Mouse (Mus musculus) ES-E14 (cell line): ENCODE measurements at regions not wholly inside any gene's neighbourhood (a gene's known extent, or its start where the extent isn't known, plus 50 kb on each side); places are given as distances from the start of the nearest gene placed in this dataset.

Experiments
- DNase-seq: peaks from one replicate; pipeline ENCODE4 v3.0.0-alpha.2; 2013; ENCODE audit warnings: low read depth, low spot score
- H3K27ac ChIP-seq: 2 replicates; pipeline ENCODE4 v1.5.1; 2012; ENCODE audit warnings: low read depth, mild to moderate bottlenecking, low read length, moderate library complexity, mixed read lengths; ENCODE audit not compliant: poor library complexity, insufficient read depth, severe bottlenecking
- H3K36me3 ChIP-seq: 2 replicates; pipeline ENCODE4 v1.6.1; 2012; ENCODE audit warnings: mild to moderate bottlenecking, low read length, moderate library complexity, mixed read lengths; ENCODE audit not compliant: control insufficient read depth, poor library complexity, insufficient read depth, severe bottlenecking
- H3K4me1 ChIP-seq, 2 experiments: fragments of 150-350 bp in 1 of 2; sonication (generic) in 1 of 2; 2 replicates each; pipeline ENCODE4 v1.6.1; 2012; ENCODE audit warnings: low read length in 2 of 2, mild to moderate bottlenecking in 1 of 2, mixed read lengths in 1 of 2; ENCODE audit not compliant: control insufficient read depth in 2 of 2, insufficient read depth in 2 of 2, poor library complexity in 1 of 2
- H3K4me3 ChIP-seq, 2 experiments: fragments of 150-350 bp in 1 of 2; sonication (generic) in 1 of 2; 2 replicates each; pipeline ENCODE4 v1.5.1; 2012; ENCODE audit warnings: low read length in 2 of 2, low read depth in 1 of 2, mild to moderate bottlenecking in 1 of 2, mixed read lengths in 1 of 2; ENCODE audit not compliant: insufficient read depth in 1 of 2, poor library complexity in 1 of 2, severe bottlenecking in 1 of 2
- H3K9ac ChIP-seq: 2 replicates; pipeline ENCODE4 v1.6.1; 2012; ENCODE audit warnings: low read depth, mild to moderate bottlenecking, low read length, mixed read lengths; ENCODE audit not compliant: poor library complexity, insufficient read depth, severe bottlenecking
- H3K9me3 ChIP-seq: fragments of 150-350 bp; sonication (generic); 2 replicates; pipeline ENCODE4 v1.6.1; 2012; ENCODE audit warnings: low read depth, mild to moderate bottlenecking, low read length; ENCODE audit not compliant: control insufficient read depth, insufficient read depth
- CHD2 ChIP-seq: IDR thresholded peaks from 2 replicates; pipeline ENCODE4 v1.6.1; 2014; ENCODE audit warnings: mild to moderate bottlenecking, low read depth, low read length, inconsistent platforms
- HCFC1 ChIP-seq: IDR thresholded peaks from 2 replicates; pipeline ENCODE4 v1.6.1; 2012; ENCODE audit warnings: low read length, inconsistent platforms, borderline replicate concordance; ENCODE audit not compliant: insufficient read depth
- MAFK ChIP-seq: IDR thresholded peaks from 2 replicates; pipeline ENCODE4 v1.6.1; 2014; ENCODE audit warnings: mild to moderate bottlenecking, low read depth, low read length, inconsistent platforms; ENCODE audit not compliant: insufficient read depth
- ZC3H11A ChIP-seq: IDR thresholded peaks from 2 replicates; pipeline ENCODE4 v1.6.1; 2012; ENCODE audit warnings: low read depth, mild to moderate bottlenecking, inconsistent platforms, low read length, borderline replicate concordance
- ZNF384 ChIP-seq: IDR thresholded peaks from 2 replicates; pipeline ENCODE4 v1.6.1; 2012; ENCODE audit warnings: low read depth, low read length, inconsistent platforms
- in situ Hi-C, 2 experiments: fragments of 600-800 bp; cut with MboI; formaldehyde crosslinking; loops; one replicate each; pipeline ENCODE4 v1.15.1; 2025; ENCODE audit warnings: low sequenced_read_pairs in 2 of 2, inconsistent platforms in 1 of 2; ENCODE audit not compliant: unreplicated experiment in 2 of 2

DNA sequence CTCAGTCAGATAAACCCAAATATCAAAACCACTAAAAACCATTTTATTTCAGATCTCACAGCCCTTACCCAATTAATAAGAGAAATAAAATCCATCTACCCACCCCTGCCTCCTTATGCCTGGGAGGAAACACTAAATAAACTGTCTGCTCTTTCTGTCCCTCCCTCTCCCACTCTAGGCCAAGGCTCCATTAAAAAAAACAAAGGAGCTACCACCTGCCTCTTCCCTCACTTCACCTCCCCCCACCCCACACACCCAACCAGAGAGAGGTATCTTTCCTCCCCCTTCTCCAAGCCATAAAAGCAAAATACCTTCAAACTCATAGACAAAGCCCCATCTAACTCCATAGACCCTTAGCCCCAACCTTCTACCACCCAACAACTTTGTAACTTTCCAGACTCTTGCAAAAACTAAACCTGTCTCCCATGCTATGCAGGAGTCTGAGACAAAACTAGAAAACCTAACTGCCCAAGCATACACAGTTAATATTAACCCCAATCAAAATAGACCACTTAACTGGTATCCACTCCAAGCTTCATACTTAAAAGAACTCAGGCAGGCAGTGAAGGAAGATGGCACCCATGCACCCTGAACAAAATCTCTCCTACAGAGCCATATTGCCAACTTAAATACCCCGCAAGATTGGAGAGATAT lies 532.1 kb downstream of the 9430069I07Rik start:
- Histone ChIP-seq H3K4me3 (no peak overlapping the region), H3K36me3 (no peaks in the 10 kb centered on the region), H3K9me3 (no peaks in the 10 kb centered on the region), H3K9ac (no peak overlapping the region), H3K4me1 (no peaks in the 10 kb centered on the region), H3K27ac (no peak overlapping the region)
- in situ Hi-C loops = no loop called here
- TF ChIP-seq HCFC1 (no peak), CHD2 (no peak), ZC3H11A (no peak), ZNF384 (no peak), MAFK (no peak)
- no peak for DNase-seq

DNA sequence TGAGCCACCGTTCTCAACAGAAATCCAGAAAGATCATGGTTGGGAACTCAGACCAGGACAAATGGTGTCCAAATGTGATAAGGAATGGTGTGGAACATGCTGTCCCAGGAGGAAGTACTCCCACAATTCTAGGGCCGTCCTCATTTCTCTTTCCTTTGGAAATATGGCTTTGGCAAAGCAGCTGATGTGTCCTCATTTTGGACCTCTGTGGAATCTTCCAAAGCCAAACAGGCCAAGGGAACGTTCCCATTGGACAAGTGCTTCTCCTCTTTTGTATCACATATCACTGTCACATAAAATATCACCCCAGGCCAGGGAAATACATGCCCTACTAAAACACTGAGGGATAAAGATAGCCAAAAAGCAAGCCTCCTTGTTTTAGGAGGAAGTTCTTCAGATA lies 532.8 kb downstream of the 9430069I07Rik start:
- Histone ChIP-seq H3K27ac (no peak overlapping the region), H3K9ac (no peak overlapping the region), H3K9me3 (no peaks in the 10 kb centered on the region), H3K4me3 (no peak overlapping the region), H3K36me3 (no peaks in the 10 kb centered on the region), H3K4me1 (no peaks in the 10 kb centered on the region)
- TF ChIP-seq CHD2 (no peak), ZNF384 (no peak), ZC3H11A (no peak), MAFK (no peak), HCFC1 (no peak)
- in situ Hi-C loops = no loop called here
- no peak for DNase-seq

DNA sequence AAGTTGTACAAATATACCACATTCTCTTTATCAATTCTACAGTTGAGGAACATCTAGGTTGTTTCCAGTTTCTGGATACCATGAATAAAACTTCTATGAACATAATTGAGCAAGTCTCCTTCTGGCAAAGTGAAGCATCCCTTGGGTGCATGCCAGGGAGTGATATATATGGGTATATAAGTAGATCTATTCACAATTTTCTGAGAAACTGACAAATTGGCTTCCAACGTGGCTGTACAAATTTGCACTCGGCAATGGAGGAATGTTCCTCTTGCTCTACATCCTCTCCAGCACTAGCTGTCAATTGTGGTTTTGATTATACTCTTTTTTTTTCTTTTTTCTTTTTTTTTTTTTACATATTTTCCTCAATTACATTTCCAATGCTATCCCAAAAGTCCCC lies 576.7 kb downstream of the 9430069I07Rik start:
- in situ Hi-C loops = no loop called here
- Histone ChIP-seq H3K4me1 (no peaks in the 10 kb centered on the region), H3K4me3 (no peak overlapping the region), H3K27ac (no peak overlapping the region), H3K9me3 (no peaks in the 10 kb centered on the region), H3K9ac (no peak overlapping the region), H3K36me3 (no peaks in the 10 kb centered on the region)
- DNase-seq = no peak
- TF ChIP-seq HCFC1 = no peak
- TF ChIP-seq CHD2 = no peak
- no peak for TF ChIP-seq ZNF384
- TF ChIP-seq MAFK = no peak
- TF ChIP-seq ZC3H11A = no peak

DNA sequence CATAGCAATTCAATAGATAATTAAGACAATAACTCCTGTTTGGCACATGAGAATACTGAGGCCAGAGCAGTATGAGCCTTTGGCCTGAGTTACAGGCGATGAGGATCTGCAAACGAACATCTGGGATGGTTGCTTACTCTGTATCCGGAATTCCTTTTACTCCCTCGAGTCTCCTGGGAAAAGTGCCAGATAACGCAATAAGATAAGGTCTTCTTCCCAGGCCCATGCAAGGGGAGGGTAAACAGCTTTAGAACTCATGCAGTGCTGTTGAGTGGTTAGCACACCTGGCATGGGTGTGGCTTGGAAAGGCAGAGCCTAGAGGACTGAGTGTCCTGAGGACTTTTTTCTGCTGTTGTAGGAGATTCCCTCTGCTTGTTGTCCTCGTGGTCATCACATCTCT lies 598.2 kb downstream of the 9430069I07Rik start:
- no peak for DNase-seq
- TF ChIP-seq MAFK (no peak), ZC3H11A (no peak), HCFC1 (no peak), ZNF384 (no peak), CHD2 (no peak)
- in situ Hi-C loops = no loop called here
- no peak overlapping the region for H3K27ac ChIP-seq
- H3K9me3 ChIP-seq = no peaks in the 10 kb centered on the region
- H3K4me1 ChIP-seq = no peaks in the 10 kb centered on the region
- no peak overlapping the region for H3K9ac ChIP-seq
- H3K36me3 ChIP-seq = no peaks in the 10 kb centered on the region
- H3K4me3 ChIP-seq = no peak overlapping the region

DNA sequence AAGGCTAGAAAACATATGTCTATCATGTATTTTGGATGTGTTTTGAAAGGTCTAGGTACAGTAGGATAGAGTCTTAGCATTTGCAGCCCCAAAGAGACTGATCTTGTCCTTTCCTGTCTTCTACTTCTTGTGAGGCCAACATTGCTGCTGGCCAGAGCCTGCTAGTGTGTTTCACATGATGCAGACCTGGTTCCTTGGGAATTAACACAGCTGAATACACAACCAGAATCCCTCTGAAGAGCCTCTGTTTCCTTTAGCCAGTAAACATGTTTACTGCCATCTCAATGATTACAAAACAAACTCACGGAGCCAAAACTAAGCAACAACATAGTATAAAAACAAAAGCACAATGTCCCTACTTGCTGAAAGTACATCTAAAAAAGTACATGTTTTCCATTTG lies 598.9 kb downstream of the 9430069I07Rik start:
- DNase-seq = no peak
- in situ Hi-C loops = no loop called here
- H3K9ac ChIP-seq = no peak overlapping the region

More for the DNA sequence above, 598.9 kb downstream of the 9430069I07Rik start:
- H3K9me3 ChIP-seq = no peaks in the 10 kb centered on the region
- TF ChIP-seq ZNF384 (no peak), ZC3H11A (no peak), MAFK (no peak), HCFC1 (no peak), CHD2 (no peak)
- no peak overlapping the region for H3K4me3 ChIP-seq
- no peaks in the 10 kb centered on the region for H3K4me1 ChIP-seq
- no peak overlapping the region for H3K27ac ChIP-seq
- no peaks in the 10 kb centered on the region for H3K36me3 ChIP-seq
